Mouse (Mus musculus) cerebellum, postnatal 25 days (tissue): ENCODE measurements around the gene Olfr548-ps1.

Source experiments
- DNase-seq, 2 experiments: peaks; one replicate each; pipeline ENCODE4 v3.0.0; 2021; ENCODE audit warnings: mixed read lengths in 2 of 2

Gene Olfr548-ps1

GRCm38 (mm10) chr7:102575998-102576397 is 35.3 kb downstream of the Olfr548-ps1 start:
- DNase-seq, result no peak

- DNase-seq, result no peak
Observed at GRCm38 (mm10) chr7:102591786-102592185, 51.1 kb downstream of the Olfr548-ps1 start, which contains the start of gene Olfr551. Gene Olfr551, minus strand, starts transcription at chr7:102591886.
